ENCODE assay signal across 8 mouse cellular contexts in genomic region chr11:104441475-104442332, GRCm38 (mm10). TPM values are rescaled to one million over a fixed set of nuclear protein-coding genes. Genes with fewer than 3 reads are reported as not detected.
A peak's percentile ranks its signal among the peaks of the same experiment; 100 is the strongest.
DNase-seq lines count a peak whose midpoint lies in the region; ATAC-seq and TF ChIP-seq lines count a peak whose summit lies in the region.

No protein-coding gene starts in this region.

- TF ChIP-seq CTCF in CH12.LX (conservative IDR thresholded peaks at IDR 0.05 in 1 of 2, IDR thresholded peaks at IDR 0.05 in 1 of 2; ENCODE audit: low read depth in 2 of 2, low read length in 2 of 2): no peak
- TF ChIP-seq CTCF in liver, postnatal 0 days (IDR thresholded peaks at IDR 0.05; ENCODE audit: low read depth): no peak
- TF ChIP-seq CTCF in testis, adult 2 months (IDR thresholded peaks at IDR 0.05; ENCODE audit: control insufficient read depth, insufficient read depth, insufficient replicate concordance, low read depth, low read length): no peak

- peak; percentile 53; the same call in 1 of the 2 replicates for TF ChIP-seq POLR2A in CH12.LX (IDR thresholded peaks at IDR 0.05; ENCODE audit: low read depth, low read length)
- TF ChIP-seq POLR2A in testis, adult 2 months (IDR thresholded peaks at IDR 0.05; ENCODE audit: control insufficient read depth, low read depth, low read length): peak; percentile 45; the same call in 1 of the 2 replicates

- no peak for TF ChIP-seq EP300 in CH12.LX (IDR thresholded peaks at IDR 0.05; ENCODE audit: low read length)
- TF ChIP-seq EP300 in liver, postnatal 0 days (IDR thresholded peaks at IDR 0.05; ENCODE audit: low read depth): no peak

- H3K36me3 ChIP-seq in CH12.LX (replicated peaks in 1 of 2; ENCODE audit: control insufficient read depth in 1 of 2, insufficient read depth in 1 of 2, low read length in 1 of 2): peaks cover 0 to 11% of the 10 kb centered on the region in 2 experiments
- no peaks in the 10 kb centered on the region for H3K36me3 ChIP-seq in forebrain, embryonic 14.5 days (ENCODE audit: control insufficient read depth, insufficient read depth, low read length)
- no peaks in the 10 kb centered on the region for H3K36me3 ChIP-seq in liver, postnatal 0 days (replicated peaks; ENCODE audit: insufficient read depth, low read length)
- no peaks in the 10 kb centered on the region for H3K36me3 ChIP-seq in neural tube, embryonic 14.5 days (ENCODE audit: control insufficient read depth, insufficient read depth, low read length)
- H3K36me3 ChIP-seq in testis, adult 2 months (ENCODE audit: control insufficient read depth, insufficient read depth, low read length): no peaks in the 10 kb centered on the region

- peak; percentile 55 for ATAC-seq in forebrain, embryonic 14.5 days
- ATAC-seq in liver, postnatal 0 days: peak; percentile 47
- peak; percentile 48 for ATAC-seq in neural tube, embryonic 14.5 days (ENCODE audit: low read depth)

- intact Hi-C loops in heart, postnatal 14 days (cut with DNase I): loop anchor here (2.0 to 10.0 kb wide), 5 partner anchors 17 to 207 kb away; partner anchors contain the start of gene Mapt

- in situ Hi-C loops in CH12.LX (cut with MboI; ENCODE audit: low pct_ligation_motif_present, low pct_unique_long_range_greater_than_20kb, low sequenced_read_pairs): no loop called here

- peaks cover 62% of the 10 kb centered on the region for H3K79me2 ChIP-seq in CH12.LX (replicated peaks; ENCODE audit: control insufficient read depth, extremely low read depth, insufficient read depth, poor library complexity, severe bottlenecking)

- TF ChIP-seq RAD21 in CH12.LX (IDR thresholded peaks at IDR 0.05; ENCODE audit: low read depth, low read length): no peak

- H3K9me3 ChIP-seq in CH12.LX (replicated peaks; ENCODE audit: low read length): no peaks in the 10 kb centered on the region
- H3K9me3 ChIP-seq in forebrain, embryonic 14.5 days (replicated peaks; ENCODE audit: control insufficient read depth, low read length): no peaks in the 10 kb centered on the region
- H3K9me3 ChIP-seq in liver, postnatal 0 days (ENCODE audit: low read length): no peaks in the 10 kb centered on the region
- H3K9me3 ChIP-seq in neural tube, embryonic 14.5 days (ENCODE audit: control insufficient read depth, low read length): no peaks in the 10 kb centered on the region

- peak overlapping the region; percentile 75 to 91 (median 84) for H3K4me3 ChIP-seq in CH12.LX (replicated peaks in 1 of 3; ENCODE audit: low read depth in 2 of 3, low read length in 2 of 3, poor library complexity in 1 of 3)
- peak overlapping the region; percentile 89 for H3K4me3 ChIP-seq in forebrain, embryonic 14.5 days (ENCODE audit: low read depth, low read length)
- H3K4me3 ChIP-seq in liver, postnatal 0 days (ENCODE audit: low read depth, low read length): peak overlapping the region; percentile 68
- peak overlapping the region; percentile 79 for H3K4me3 ChIP-seq in neural tube, embryonic 14.5 days (ENCODE audit: low read depth, low read length)
- peak overlapping the region; percentile 82 for H3K4me3 ChIP-seq in testis, adult 2 months (ENCODE audit: control insufficient read depth, low read depth, low read length)

- H3K27ac ChIP-seq in CH12.LX (ENCODE audit: insufficient read depth, low read depth): peak overlapping the region; percentile 83
- H3K27ac ChIP-seq in forebrain, embryonic 14.5 days (ENCODE audit: low read depth, low read length): peak overlapping the region; percentile 100
- peak overlapping the region; percentile 100 for H3K27ac ChIP-seq in liver, postnatal 0 days (ENCODE audit: low read depth)
- peak overlapping the region; percentile 100 for H3K27ac ChIP-seq in neural tube, embryonic 14.5 days (ENCODE audit: low read depth, low read length)
- H3K27ac ChIP-seq in testis, adult 2 months (ENCODE audit: control insufficient read depth, insufficient read depth, low read depth, low read length): peak overlapping the region; percentile 84

- dilution Hi-C loops in CH12.LX (cut with MboI; ENCODE audit: extremely low pct_ligation_motif_present, extremely low pct_unique_long_range_greater_than_20kb, low sequenced_read_pairs): no loop called here

- no peaks in the 10 kb centered on the region for H3K27me3 ChIP-seq in CH12.LX (replicated peaks)
- H3K27me3 ChIP-seq in forebrain, embryonic 14.5 days (replicated peaks; ENCODE audit: control insufficient read depth, insufficient read depth, low read length): no peaks in the 10 kb centered on the region
- H3K27me3 ChIP-seq in liver, postnatal 0 days (ENCODE audit: insufficient read depth, low read length): no peaks in the 10 kb centered on the region
- no peaks in the 10 kb centered on the region; the same call in 1 of the 2 replicates for H3K27me3 ChIP-seq in neural tube, embryonic 14.5 days (ENCODE audit: control insufficient read depth, insufficient read depth, low read length)
- H3K27me3 ChIP-seq in testis, adult 2 months (ENCODE audit: control insufficient read depth, insufficient read depth, low read length): no peaks in the 10 kb centered on the region

- DNase-seq in CH12.LX (ENCODE audit: extremely low read depth): peak; percentile 60
- peak; percentile 69 for DNase-seq in cerebellum, adult 11 months
- peak; percentile 94 for DNase-seq in forebrain, embryonic 14.5 days (ENCODE audit: low spot score)
- peak; percentile 78 to 85 for DNase-seq in heart, postnatal 14 days
- peak; percentile 77 for DNase-seq in layer of hippocampus, adult 11-12 months (ENCODE audit: low spot score)
- DNase-seq in liver, postnatal 0 days: peak; percentile 75

- H3K9ac ChIP-seq in CH12.LX (ENCODE audit: insufficient read depth, low read depth): peak overlapping the region; percentile 99
- peak overlapping the region; percentile 99 for H3K9ac ChIP-seq in forebrain, embryonic 14.5 days (ENCODE audit: low read length)
- peak overlapping the region; percentile 98 for H3K9ac ChIP-seq in liver, postnatal 0 days (replicated peaks)
- peak overlapping the region; percentile 99 for H3K9ac ChIP-seq in neural tube, embryonic 14.5 days (replicated peaks; ENCODE audit: low read depth, low read length)

- no peak overlapping the region for H3K4me2 ChIP-seq in CH12.LX (ENCODE audit: insufficient read depth, low read depth, poor library complexity, severe bottlenecking)
- peak overlapping the region; percentile 54 for H3K4me2 ChIP-seq in forebrain, embryonic 14.5 days (ENCODE audit: low read length)
- H3K4me2 ChIP-seq in liver, postnatal 0 days (ENCODE audit: low read depth, low read length): peak overlapping the region; percentile 80
- peak overlapping the region; percentile 79 for H3K4me2 ChIP-seq in neural tube, embryonic 14.5 days (ENCODE audit: low read depth, low read length)

- WGBS in forebrain, embryonic 14.5 days: under 1% methylated on average over 65 of the region's 92 CpGs
- WGBS in liver, postnatal 0 days (ENCODE audit: insufficient replicate concordance): under 1% methylated on average over 69 of the region's 92 CpGs
- under 1% methylated on average over 46 of the region's 92 CpGs for WGBS in neural tube, embryonic 14.5 days

- peaks cover 3 to 38% of the 10 kb centered on the region in 2 experiments; a peak in 3 of 4 replicates for H3K4me1 ChIP-seq in CH12.LX (ENCODE audit: control insufficient read depth in 1 of 2, insufficient read depth in 2 of 2)
- peaks cover 19% of the 10 kb centered on the region for H3K4me1 ChIP-seq in forebrain, embryonic 14.5 days (ENCODE audit: control insufficient read depth, insufficient read depth, low read length)
- H3K4me1 ChIP-seq in liver, postnatal 0 days (ENCODE audit: insufficient read depth): peaks cover 18% of the 10 kb centered on the region
- peaks cover 14% of the 10 kb centered on the region for H3K4me1 ChIP-seq in neural tube, embryonic 14.5 days (ENCODE audit: control insufficient read depth, insufficient read depth, low read length)
- peaks cover 3% of the 10 kb centered on the region; the same call in 1 of the 2 replicates for H3K4me1 ChIP-seq in testis, adult 2 months (ENCODE audit: control insufficient read depth, insufficient read depth, low read length)

TF ChIP-seq in CH12.LX, 34 proteins besides CTCF, POLR2A, EP300 and RAD21 (continues in another document):
- peak; percentile 81; the same call in 1 of the 2 replicates for TF ChIP-seq TCF12 (IDR thresholded peaks at IDR 0.05; ENCODE audit: low read depth, low read length)
- TF ChIP-seq NRF1 (IDR thresholded peaks at IDR 0.05; ENCODE audit: low read depth, low read length): peak; percentile 26; the same call in 1 of the 2 replicates
- TF ChIP-seq PAX5 (IDR thresholded peaks at IDR 0.05; ENCODE audit: low read length): no peak
- TF ChIP-seq E2F4 (IDR thresholded peaks at IDR 0.05; ENCODE audit: insufficient replicate concordance, low read depth, low read length): no peak
- no peak for TF ChIP-seq KAT2A (IDR thresholded peaks at IDR 0.05; ENCODE audit: insufficient replicate concordance, low read length)
- peak; percentile 82; the same call in 1 of the 2 replicates for TF ChIP-seq SIN3A (IDR thresholded peaks at IDR 0.05; ENCODE audit: low read length)
- TF ChIP-seq ZMIZ1 (IDR thresholded peaks at IDR 0.05; ENCODE audit: low read depth, low read length): no peak
- TF ChIP-seq CHD1 (IDR thresholded peaks at IDR 0.05; ENCODE audit: low read depth, low read length): no peak; the same call in 1 of the 2 replicates
- TF ChIP-seq POLR2AphosphoS2 (IDR thresholded peaks at IDR 0.05; ENCODE audit: low read depth, low read length): no peak
- no peak for TF ChIP-seq ZNF384 (IDR thresholded peaks at IDR 0.05; ENCODE audit: low read depth, low read length)
- peak; percentile 63 for TF ChIP-seq UBTF (IDR thresholded peaks at IDR 0.05; ENCODE audit: low read depth, low read length)
- TF ChIP-seq GABPA (IDR thresholded peaks at IDR 0.05; ENCODE audit: insufficient replicate concordance, low read depth, low read length): no peak
- peak; percentile 67; the same call in 1 of the 2 replicates for TF ChIP-seq CHD2 (IDR thresholded peaks at IDR 0.05; ENCODE audit: low read length)
- peak; percentile 32; the same call in 1 of the 2 replicates for TF ChIP-seq USF2 (conservative IDR thresholded peaks at IDR 0.05; ENCODE audit: low read depth, low read length)
- TF ChIP-seq MAZ (IDR thresholded peaks at IDR 0.05; ENCODE audit: low read depth, low read length): peak; percentile 85
- peak; percentile 70; the same call in 1 of the 2 replicates for TF ChIP-seq MAX (IDR thresholded peaks at IDR 0.05; ENCODE audit: low read length)
- TF ChIP-seq USF1 (IDR thresholded peaks at IDR 0.05; ENCODE audit: low read depth, low read length): peak; percentile 75

RNA-seq across cellular contexts. Expression of gene Kansl1, which starts 27.0 kb away (rescaled TPM):
- total RNA-seq in CH12.LX (2012; rRNA removed): 21.7 and 24.7 TPM in 2 replicates
- total RNA-seq in CH12.LX (2014; rRNA removed): 12.0 and 17.3 TPM in 2 replicates
- 46.6 and 48.4 TPM in 2 replicates for polyA plus RNA-seq in CH12.LX (2012; ENCODE audit: insufficient read length, low read depth)
- 26.3 and 32.3 TPM in 2 replicates for polyA plus RNA-seq in forebrain, embryonic 14.5 days (2014; fragmentation: Nextera tagmentation; extraction: Ambion mirVana)
- 10 to 100 TPM; 31.6 to 32.3 TPM for total RNA-seq in heart, postnatal 14 days (2021)
- 3.8 and 4.1 TPM in 2 replicates for polyA plus RNA-seq in liver, postnatal 0 days (2015; fragmentation: Nextera tagmentation; extraction: Ambion mirVana)
- polyA plus RNA-seq in neural tube, embryonic 14.5 days (2014; fragmentation: Nextera tagmentation; extraction: Ambion mirVana): 30.2 and 37.4 TPM in 2 replicates
- polyA plus RNA-seq in testis, adult 2 months (2012; rRNA removed): 94.2 and 95.8 TPM in 2 replicates

Comparison
In these comparisons a context has a peak if more than half of its experiments do, and no peak if none do; other contexts are left out.
1. Peak in every context shown above with its lines: DNase-seq, ATAC-seq, H3K4me3 ChIP-seq and H3K27ac ChIP-seq.